Mouse (Mus musculus) adrenal gland, postnatal 25 days (tissue): ENCODE results near the gene Ppp1r9b. TPM values are rescaled to one million over a fixed set of nuclear protein-coding genes. Genes with fewer than 3 reads are reported as not detected.
"Not testable (repeated sequence)": the region's sequence is repeated elsewhere in the genome, so short reads cannot be mapped to it uniquely, and the experiment has no call there.

Experiments
- DNase-seq: peaks from one replicate; pipeline ENCODE4 v3.0.0; 2021; ENCODE audit warnings: mixed read lengths
- long read RNA-seq: library from polyadenylated mRNA; stranded (forward); transcript quantifications from one replicate; pipeline ENCODE4 v2.0.0, GENCODE M21; 2021
- total RNA-seq: library from RNA; stranded (reverse); gene quantifications from 2 replicates; pipeline ENCODE4 v1.2.3, GENCODE M21; 2021

The Ppp1r9b gene
- 125 and 146 TPM in 2 replicates for total RNA-seq
- long read RNA-seq, full-length matches to known transcripts = 8 of 19 reads
- long read RNA-seq, partial matches to known transcripts = 6 of 19 reads
- long read RNA-seq, other reads (novel, unspliced or antisense) = 5 of 19 reads

- DNase-seq = peak; percentile 94
These were observed at the start of gene Ppp1r9b for GRCm38 (mm10) chr11:94990749-94991577. Ppp1r9b (plus strand) TSS chr11:94991035.

DNA sequence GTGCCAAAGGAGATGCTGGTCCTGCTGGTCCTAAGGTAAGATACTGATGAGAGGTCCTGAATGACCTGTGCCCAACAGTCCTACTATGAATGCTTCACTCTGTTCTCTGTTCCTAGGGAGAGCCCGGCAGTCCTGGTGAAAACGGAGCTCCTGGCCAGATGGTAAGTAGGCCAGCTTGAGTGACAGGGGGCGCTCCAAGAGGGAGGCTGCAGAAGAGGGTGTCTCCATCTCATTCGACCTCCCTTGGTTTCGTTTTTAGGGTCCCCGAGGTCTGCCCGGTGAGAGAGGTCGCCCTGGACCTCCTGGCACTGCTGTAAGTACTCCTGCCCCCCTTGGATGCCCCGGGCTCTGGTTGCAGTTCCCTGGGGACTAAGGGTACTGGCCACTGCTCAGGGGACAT, 49.7 kb upstream of the Ppp1r9b start:
- DNase-seq = no peak

GRCm38 (mm10) chr11:94941776-94942175, 49.1 kb upstream of the Ppp1r9b start:
- DNase-seq = no peak

DNA sequence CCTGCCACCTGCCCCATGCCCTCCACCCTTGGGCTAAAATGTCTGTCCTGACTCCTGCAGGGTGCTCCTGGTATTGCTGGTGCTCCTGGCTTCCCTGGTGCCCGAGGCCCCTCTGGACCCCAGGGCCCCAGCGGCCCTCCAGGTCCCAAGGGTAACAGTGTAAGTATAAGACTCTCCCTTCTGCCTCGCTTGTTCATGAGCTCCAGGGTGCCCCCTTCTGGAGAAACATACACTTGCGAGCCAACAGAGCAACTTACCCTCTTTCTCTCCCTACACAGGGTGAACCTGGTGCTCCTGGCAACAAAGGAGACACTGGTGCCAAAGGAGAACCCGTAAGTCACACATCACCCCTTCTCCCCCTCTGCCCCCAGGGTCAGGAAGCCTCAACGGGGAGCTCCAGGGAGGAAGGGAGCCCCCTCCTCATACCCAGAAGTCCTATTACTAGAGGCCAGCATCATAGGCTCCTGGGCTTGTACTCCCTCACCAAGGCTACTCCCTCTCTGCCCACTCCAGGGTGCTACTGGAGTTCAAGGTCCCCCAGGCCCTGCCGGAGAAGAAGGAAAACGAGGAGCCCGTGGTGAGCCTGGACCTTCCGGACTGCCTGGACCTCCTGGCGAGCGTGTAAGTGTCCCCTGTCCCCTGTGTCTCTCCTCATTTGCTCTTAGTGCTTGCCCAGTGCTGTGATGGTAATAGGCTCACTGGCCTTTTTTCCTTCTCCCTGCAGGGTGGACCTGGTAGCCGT, 48.4 kb upstream of the Ppp1r9b start:
- DNase-seq = peak; percentile 48

GRCm38 (mm10) chr11:94943054-94943453, 47.8 kb upstream of the Ppp1r9b start:
- no peak for DNase-seq

DNA sequence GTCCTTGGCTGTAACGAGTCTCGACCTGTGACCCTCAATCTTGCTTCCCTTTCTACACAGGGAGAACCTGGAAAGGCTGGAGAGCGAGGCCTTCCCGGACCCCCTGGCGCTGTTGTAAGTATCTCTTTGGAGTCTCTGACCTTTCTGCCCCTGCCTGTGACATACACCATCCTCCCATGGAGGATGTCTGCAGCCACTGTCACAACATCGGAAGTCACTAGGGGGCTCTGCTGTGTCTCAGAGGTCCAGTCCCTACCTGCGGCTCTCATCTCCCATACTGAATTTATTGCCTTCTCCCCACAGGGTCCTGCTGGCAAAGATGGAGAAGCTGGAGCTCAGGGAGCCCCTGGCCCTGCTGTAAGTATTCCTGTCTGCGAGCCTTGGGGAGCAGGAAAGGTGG, 46.5 kb upstream of the Ppp1r9b start:
- DNase-seq = no peak

DNA sequence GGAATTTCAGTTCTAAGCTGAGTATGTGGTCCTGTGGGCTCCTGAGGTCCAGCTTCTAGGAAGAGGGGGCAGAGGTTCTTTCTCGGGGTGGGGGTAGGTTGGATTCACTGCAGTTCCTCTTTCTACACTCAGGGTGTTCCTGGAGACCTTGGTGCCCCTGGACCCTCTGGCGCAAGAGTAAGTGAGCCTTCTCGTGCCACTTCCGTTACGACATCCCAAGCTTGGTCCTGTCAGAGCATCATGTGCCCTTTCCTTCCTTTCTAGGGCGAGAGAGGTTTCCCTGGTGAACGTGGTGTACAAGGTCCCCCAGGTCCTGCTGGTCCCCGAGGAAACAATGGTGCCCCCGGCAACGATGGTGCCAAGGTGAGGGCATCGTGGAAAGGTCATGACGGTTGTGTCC, 45.6 kb upstream of the Ppp1r9b start:
- DNase-seq = no peak

- DNase-seq = no peak
These were observed 38.7 kb upstream of the Ppp1r9b start for GRCm38 (mm10) chr11:94952169-94952568.

GRCm38 (mm10) chr11:94955103-94955502, 35.7 kb upstream of the Ppp1r9b start:
- no peak for DNase-seq

GRCm38 (mm10) chr11:94957693-94958064, 33.2 kb upstream of the Ppp1r9b start:
- DNase-seq = no peak

GRCm38 (mm10) chr11:94958065-94958858, 32.6 kb upstream of the Ppp1r9b start:
- peak; percentile 70 for DNase-seq

GRCm38 (mm10) chr11:94962534-94963101, 28.2 kb upstream of the Ppp1r9b start:
- DNase-seq = no peak

GRCm38 (mm10) chr11:94967419-94967818, 23.4 kb upstream of the Ppp1r9b start, which contains the start of gene Hils1:
Hils1 (plus strand) TSS chr11:94967593.
- DNase-seq = no peak

GRCm38 (mm10) chr11:94968187-94968586, 22.6 kb upstream of the Ppp1r9b start:
- peak; percentile 30 for DNase-seq

DNA sequence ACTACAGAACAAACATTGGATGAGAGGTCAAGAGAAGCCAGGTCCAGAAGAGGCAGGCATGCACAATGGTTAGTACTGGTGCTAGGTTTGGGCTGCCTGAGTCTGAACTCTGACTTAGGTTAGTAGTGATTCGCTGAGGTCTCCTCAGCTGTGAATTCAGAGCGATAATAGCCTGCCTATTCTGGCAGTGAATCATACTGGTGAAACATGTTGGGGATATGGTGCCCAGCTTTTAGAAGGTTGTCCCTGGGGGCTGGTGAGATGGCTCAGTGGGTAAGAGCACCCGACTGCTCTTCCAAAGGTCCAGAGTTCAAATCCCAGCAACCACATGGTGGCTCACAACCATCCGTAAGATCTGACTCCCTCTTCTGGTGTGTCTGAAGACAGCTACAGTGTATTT, 21.1 kb upstream of the Ppp1r9b start:
- DNase-seq = not testable (repeated sequence)

GRCm38 (mm10) chr11:94970210-94970943, 20.5 kb upstream of the Ppp1r9b start:
- peak; percentile 53 for DNase-seq

DNA sequence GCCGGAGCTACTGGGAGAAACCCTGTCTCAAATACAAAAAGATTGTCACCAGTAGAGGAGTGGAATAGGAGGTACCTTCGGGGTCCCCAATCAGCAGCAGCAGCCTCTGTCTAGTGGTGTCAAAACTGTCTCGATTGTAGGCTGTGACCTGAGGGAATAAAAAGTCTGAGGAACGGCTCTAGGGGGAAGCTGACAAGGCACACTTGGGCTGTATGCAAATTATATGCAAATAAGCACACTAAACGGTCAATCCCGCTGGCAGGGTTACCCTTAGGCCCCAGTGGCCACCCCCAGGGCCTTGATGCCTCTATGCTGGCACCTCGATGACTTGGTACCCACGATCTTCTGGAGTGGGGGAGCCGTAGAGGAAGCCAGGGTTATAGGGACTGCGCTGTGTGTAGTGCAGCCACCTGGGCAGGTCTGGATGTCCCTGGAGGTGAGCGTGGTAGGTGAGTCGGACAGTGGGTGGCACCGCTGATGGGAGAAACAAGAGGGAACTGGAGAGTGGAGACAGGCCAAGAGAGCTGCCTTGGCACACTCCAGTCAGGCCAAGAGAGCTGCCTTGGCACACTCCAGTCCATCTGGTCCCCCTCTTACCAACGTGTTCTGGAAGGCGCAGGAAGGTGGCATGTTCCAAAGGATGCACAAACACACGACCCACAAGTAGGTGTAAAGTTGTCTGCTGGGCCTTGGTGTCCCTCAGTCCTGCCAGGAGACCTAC, 18.8 kb upstream of the Ppp1r9b start:
- DNase-seq = no peak

DNA sequence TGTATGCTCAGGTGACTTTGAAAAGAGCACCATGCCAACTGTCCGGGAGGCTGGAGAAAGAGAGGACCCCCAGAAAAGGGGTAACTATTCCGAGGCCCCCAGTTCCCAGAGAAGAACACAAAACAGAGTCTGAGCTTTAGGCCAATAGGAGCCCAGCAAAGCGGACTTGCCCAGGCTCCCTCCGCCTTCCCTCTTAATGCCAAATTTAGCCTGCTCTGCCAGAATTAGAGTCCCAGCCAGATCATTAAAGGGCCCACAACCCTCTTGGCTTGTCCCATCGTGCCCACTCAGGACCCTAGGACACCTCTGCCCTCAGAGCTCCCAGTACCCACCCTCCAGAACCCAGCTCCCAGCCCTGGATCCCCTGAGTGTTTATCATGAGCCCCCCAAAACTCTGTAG, 17.9 kb upstream of the Ppp1r9b start:
- DNase-seq = no peak

DNA sequence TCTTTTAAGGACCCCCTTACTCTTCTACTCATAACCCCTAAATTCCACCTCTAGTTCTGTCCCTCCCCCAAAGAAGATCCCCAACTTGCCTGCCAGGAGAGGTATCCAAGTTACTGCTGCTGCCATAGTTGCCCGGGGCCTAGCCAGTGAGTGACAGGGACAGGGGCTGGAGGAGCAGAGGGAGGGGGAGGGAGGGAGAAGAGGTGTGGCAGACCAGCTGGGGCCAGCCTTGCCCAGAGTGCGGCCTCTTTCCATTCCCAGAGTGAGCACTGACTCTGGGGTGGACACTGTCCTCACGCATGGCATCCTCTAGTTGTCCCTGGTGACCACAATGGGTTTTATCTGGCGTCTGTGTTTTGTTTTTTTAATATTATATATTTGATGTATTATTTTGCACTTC, 17.5 kb upstream of the Ppp1r9b start:
- DNase-seq = no peak

GRCm38 (mm10) chr11:94974951-94975350, 15.9 kb upstream of the Ppp1r9b start:
- no peak for DNase-seq

- DNase-seq = no peak
These were observed 14.6 kb upstream of the Ppp1r9b start, which contains the start of gene Sgca for GRCm38 (mm10) chr11:94976199-94976598. Sgca (minus strand) TSS chr11:94976327.
